Mouse (Mus musculus) stomach, embryonic 14.5 days (tissue): ENCODE measurements around the gene Ptpn18. TPM values are rescaled to one million over a fixed set of nuclear protein-coding genes. Genes with fewer than 3 reads are reported as not detected.

Experiments used
- ATAC-seq: fragments of 200-750 bp; cut with Nextera tagmentation; 2 replicates; pipeline ENCODE4 v1.8.0; 2017; ENCODE audit warnings: low read depth, moderate TSS enrichment; ENCODE audit not compliant: insufficient number of reproducible peaks, insufficient read depth, low FRiP score
- H3K27ac ChIP-seq: fragments of 300-500 bp; sonication (generic); 2 replicates; pipeline ENCODE4 v1.5.1; 2014; ENCODE audit warnings: mild to moderate bottlenecking, low read length, moderate library complexity, mixed read lengths
- H3K27me3 ChIP-seq: fragments of 300-500 bp; sonication (generic); 2 replicates; pipeline ENCODE4 v1.6.1; 2014; ENCODE audit warnings: low read length, control low read depth, mixed read lengths; ENCODE audit not compliant: control insufficient read depth, insufficient read depth
- H3K36me3 ChIP-seq: fragments of 300-500 bp; sonication (generic); 2 replicates; pipeline ENCODE4 v1.6.1; 2014; ENCODE audit warnings: mild to moderate bottlenecking, control low read depth, low read length, moderate library complexity, mixed read lengths; ENCODE audit not compliant: control insufficient read depth, insufficient read depth
- H3K4me1 ChIP-seq: fragments of 300-500 bp; sonication (generic); 2 replicates; pipeline ENCODE4 v1.6.1; 2014; ENCODE audit warnings: low read length, control low read depth, mixed read lengths; ENCODE audit not compliant: control insufficient read depth, insufficient read depth
- H3K4me2 ChIP-seq: fragments of 300-500 bp; sonication (generic); replicated peaks from 2 replicates; pipeline ENCODE4 v1.6.1; 2014; ENCODE audit warnings: low read depth, low read length, control low read depth
- H3K4me3 ChIP-seq: fragments of 300-500 bp; sonication (generic); 2 replicates; pipeline ENCODE4 v1.5.1; 2014; ENCODE audit warnings: low read depth, low read length, control low read depth
- H3K9ac ChIP-seq: fragments of 300-500 bp; sonication (generic); replicated peaks from 2 replicates; pipeline ENCODE4 v1.6.1; 2014; ENCODE audit warnings: low read depth, mild to moderate bottlenecking, control low read depth, low read length, moderate library complexity, mixed read lengths
- H3K9me3 ChIP-seq: fragments of 300-500 bp; sonication (generic); 2 replicates; pipeline ENCODE4 v1.6.1; 2016; ENCODE audit warnings: low read depth, low read length, control low read depth; ENCODE audit not compliant: control insufficient read depth
- WGBS: fragments of 180-500 bp; shearing (Covaris S2); extraction: QIAGEN DNeasy Blood & Tissue Kit; methylation state at CpG from one replicate; pipeline ENCODE4 v1.1.7; 2014; 5-methylcytosine and 5-hydroxymethylcytosine counted together
- polyA plus RNA-seq: library from polyadenylated mRNA; unstranded; fragments of >200 nt; fragmentation: Nextera tagmentation; extraction: Ambion mirVana; gene quantifications from 2 replicates; pipeline ENCODE4 v1.2.1, GENCODE M21; 2014

Gene Ptpn18
- 18.7 and 19.2 TPM in 2 replicates for polyA plus RNA-seq

DNA sequence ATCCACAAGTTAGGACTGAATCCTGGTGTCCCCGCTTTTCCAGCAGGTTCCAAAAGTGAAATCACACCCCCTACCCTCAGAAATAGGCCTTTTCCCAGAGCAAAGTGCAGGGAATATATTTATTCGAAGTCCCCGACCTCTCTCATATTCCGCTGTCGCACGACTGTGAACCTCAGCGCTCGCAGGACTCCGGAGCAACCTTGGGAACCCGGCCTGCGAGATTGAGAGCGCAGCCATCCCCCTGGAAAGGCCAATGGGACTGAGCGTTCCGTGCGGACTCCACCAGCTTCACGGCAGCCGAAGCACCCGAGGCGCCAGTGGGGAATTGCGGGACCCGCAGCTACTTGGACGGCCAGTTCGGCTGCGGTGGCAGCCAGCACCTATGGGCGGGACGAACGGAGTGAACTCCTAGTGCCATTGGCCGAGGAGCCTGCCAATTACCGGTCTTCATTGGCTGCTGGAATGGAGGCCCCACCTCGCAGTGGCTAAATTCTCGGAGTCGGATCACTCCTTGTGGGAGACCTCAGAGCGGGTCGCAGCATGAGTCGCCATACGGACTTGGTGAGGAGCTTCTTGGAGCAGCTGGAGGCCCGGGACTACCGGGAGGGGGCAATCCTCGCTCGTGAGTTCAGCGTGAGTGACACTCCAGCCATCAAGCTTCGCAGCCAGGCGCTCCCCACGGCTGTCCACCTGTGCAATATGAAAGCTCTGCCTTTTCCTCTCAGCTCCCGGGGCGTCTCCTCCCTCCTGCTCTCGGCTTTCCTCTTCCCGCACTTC, at the start of gene Ptpn18:
TSS of gene Ptpn18 (plus strand) at position 479 of the 777 bp plus-strand sequence.
- Histone ChIP-seq H3K9me3 (no peaks in the 10 kb centered on the region), H3K4me2 (peak within 1 kb of the TSS; percentile 82), H3K4me3 (peak within 1 kb of the TSS; percentile 42), H3K27me3 (peaks cover 7% of the 10 kb centered on the region), H3K36me3 (no peaks in the 10 kb centered on the region), H3K27ac (no peak within 1 kb of the TSS), H3K9ac (peak within 1 kb of the TSS; percentile 26; the same call in 1 of the 2 replicates), H3K4me1 (no peaks in the 10 kb centered on the region)
- peak; percentile 91 for ATAC-seq
- under 1% methylated on average over 48 of the region's 48 CpGs for WGBS

DNA sequence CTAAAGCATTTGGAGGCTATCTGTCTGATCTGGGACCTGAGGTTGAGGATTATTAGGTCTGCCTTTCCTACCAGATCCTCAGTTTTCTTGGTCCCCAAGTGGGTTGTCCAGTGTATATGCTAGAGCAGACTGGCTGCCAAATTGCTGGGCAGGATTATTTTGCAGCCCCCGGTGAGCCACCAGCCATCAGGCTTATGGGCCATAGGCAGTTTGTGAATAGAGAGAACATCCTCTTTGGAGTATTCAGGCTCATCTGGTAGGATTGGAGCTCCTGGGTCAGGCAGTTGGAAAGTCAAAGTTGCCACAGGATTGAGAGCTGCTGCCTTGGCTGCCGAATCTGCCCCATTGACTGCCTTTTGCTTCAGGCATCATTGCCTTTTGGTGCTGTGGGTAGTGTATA, 31.1 kb upstream of the Ptpn18 start:
- ATAC-seq: no peak
- WGBS: 93% methylated on average over 2 of the region's 2 CpGs
- H3K27ac ChIP-seq: no peak overlapping the region

GRCm38 (mm10) chr1:34429281-34429680, 30.3 kb upstream of the Ptpn18 start:
- Histone ChIP-seq H3K27me3 (no peaks in the 10 kb centered on the region), H3K9me3 (peaks cover 26% of the 10 kb centered on the region), H3K4me3 (no peak overlapping the region), H3K36me3 (no peaks in the 10 kb centered on the region), H3K4me2 (no peak overlapping the region), H3K27ac (no peak overlapping the region), H3K4me1 (peaks cover 7% of the 10 kb centered on the region; the same call in 1 of the 2 replicates), H3K9ac (no peak overlapping the region)
- no peak for ATAC-seq
- WGBS: 96% methylated on average over 4 of the region's 4 CpGs

More for the DNA sequence above, 31.1 kb upstream of the Ptpn18 start:
- H3K4me3 ChIP-seq: no peak overlapping the region
- no peaks in the 10 kb centered on the region for H3K27me3 ChIP-seq
- no peak overlapping the region for H3K4me2 ChIP-seq
- H3K36me3 ChIP-seq: no peaks in the 10 kb centered on the region
- no peak overlapping the region for H3K9ac ChIP-seq
- peaks cover 26% of the 10 kb centered on the region for H3K9me3 ChIP-seq
- H3K4me1 ChIP-seq: peaks cover 2% of the 10 kb centered on the region; the same call in 1 of the 2 replicates

DNA sequence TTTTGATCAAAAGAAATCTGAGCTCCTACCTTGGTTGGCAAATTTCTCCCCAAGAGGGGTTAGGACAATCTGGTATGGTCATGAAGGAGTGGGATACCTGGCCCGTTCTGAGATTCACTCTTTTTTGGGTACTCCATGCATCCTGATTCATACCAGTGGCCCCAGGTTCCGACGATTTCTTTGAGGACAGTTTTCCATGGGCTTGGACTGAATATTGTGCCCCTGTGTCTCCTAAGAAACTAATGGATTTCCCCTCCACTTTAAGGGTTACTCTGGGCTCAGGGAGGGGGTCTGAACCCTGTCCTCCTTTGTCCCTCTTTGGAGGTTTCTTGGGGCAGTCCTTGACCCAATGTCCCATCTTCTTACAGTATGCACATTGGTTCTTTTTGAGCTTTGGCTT, 28.6 kb upstream of the Ptpn18 start:
- Histone ChIP-seq H3K9ac (no peak overlapping the region), H3K27me3 (no peaks in the 10 kb centered on the region), H3K4me2 (no peak overlapping the region), H3K4me3 (no peak overlapping the region), H3K27ac (no peak overlapping the region), H3K4me1 (peaks cover 7% of the 10 kb centered on the region; the same call in 1 of the 2 replicates), H3K36me3 (no peaks in the 10 kb centered on the region), H3K9me3 (peaks cover 26% of the 10 kb centered on the region)
- ATAC-seq: no peak
- 95% methylated on average over 3 of the region's 3 CpGs for WGBS

DNA sequence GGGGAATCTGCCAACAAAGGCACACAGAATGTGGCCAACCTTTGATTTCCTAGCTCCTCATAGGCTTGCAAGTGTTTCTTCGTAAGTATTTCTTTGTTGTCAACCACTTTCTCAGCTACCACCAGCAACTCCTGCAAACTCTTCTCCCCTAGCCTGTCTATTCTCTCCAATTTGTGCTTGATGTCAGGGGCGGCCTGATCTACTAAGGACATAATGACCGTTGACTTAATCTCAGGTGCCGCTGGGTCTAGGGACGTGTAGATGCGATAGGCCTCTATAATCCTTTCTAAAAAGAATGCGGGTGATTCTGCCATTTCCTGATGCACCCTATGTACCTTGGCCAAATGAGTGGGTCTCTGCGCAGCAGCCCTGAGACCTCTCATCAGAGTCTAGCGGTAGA, 28.1 kb upstream of the Ptpn18 start:
- no peak overlapping the region for H3K4me2 ChIP-seq
- H3K4me3 ChIP-seq: no peak overlapping the region
- H3K27ac ChIP-seq: no peak overlapping the region
- H3K4me1 ChIP-seq: peaks cover 7% of the 10 kb centered on the region; the same call in 1 of the 2 replicates
- H3K36me3 ChIP-seq: no peaks in the 10 kb centered on the region
- H3K27me3 ChIP-seq: no peaks in the 10 kb centered on the region
- peaks cover 26% of the 10 kb centered on the region for H3K9me3 ChIP-seq
- ATAC-seq: no peak
- WGBS: 98% methylated on average over 9 of the region's 9 CpGs
- H3K9ac ChIP-seq: no peak overlapping the region

- H3K27ac ChIP-seq: no peak overlapping the region; the same call in 1 of the 2 replicates
- no peak overlapping the region for H3K9ac ChIP-seq
- H3K4me1 ChIP-seq: peaks cover 7% of the 10 kb centered on the region; the same call in 1 of the 2 replicates
- WGBS: 56% methylated on average over 13 of the region's 13 CpGs
- H3K4me2 ChIP-seq: peak overlapping the region; percentile 70
- H3K27me3 ChIP-seq: no peaks in the 10 kb centered on the region
- ATAC-seq: no peak
- peak overlapping the region; percentile 41 for H3K4me3 ChIP-seq
- peaks cover 26% of the 10 kb centered on the region for H3K9me3 ChIP-seq
- no peaks in the 10 kb centered on the region; the same call in 1 of the 2 replicates for H3K36me3 ChIP-seq
Observed at GRCm38 (mm10) chr1:34432411-34432775, 27.2 kb upstream of the Ptpn18 start.

DNA sequence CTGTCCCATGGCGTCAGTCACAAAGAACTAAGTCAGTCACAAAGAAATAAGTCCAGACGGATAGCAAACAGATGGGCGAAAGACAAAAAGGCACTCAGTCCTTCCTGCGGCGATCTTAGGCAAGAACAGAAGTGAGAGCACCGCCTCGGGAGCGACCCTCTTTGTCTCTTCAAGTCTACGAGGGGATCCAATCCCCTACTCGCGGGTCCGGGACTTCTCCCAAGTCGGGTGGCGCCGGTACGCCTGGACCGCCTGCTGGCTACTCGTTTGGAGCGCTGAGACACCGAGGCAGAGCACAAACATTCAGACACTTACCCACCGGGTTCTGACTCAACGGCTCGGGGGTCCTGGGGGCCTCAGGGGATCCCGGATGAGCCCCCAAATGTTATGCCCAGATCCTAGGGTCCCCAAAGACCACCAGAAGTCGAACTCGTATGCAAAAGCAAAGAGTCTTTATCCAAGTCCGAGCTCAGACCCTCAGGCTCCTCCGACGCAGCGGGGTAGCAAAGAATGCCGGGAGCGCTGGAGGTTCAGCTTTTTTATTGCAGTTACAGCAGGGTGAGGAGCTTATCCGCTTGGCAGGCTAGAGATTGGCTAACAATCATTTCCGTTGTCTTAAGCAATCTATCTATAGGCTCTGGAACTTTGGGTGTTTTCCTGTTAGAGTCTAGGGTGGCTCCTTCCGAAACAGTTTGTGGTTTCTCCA, 26.6 kb upstream of the Ptpn18 start:
- Histone ChIP-seq H3K9ac (peak overlapping the region; percentile 30; the same call in 1 of the 2 replicates), H3K27me3 (no peaks in the 10 kb centered on the region), H3K36me3 (no peaks in the 10 kb centered on the region; the same call in 1 of the 2 replicates), H3K9me3 (peaks cover 26% of the 10 kb centered on the region), H3K4me3 (peak overlapping the region; percentile 41), H3K4me1 (peaks cover 7% of the 10 kb centered on the region; the same call in 1 of the 2 replicates), H3K27ac (peak overlapping the region; percentile 74), H3K4me2 (peak overlapping the region; percentile 70)
- WGBS: 11% methylated on average over 35 of the region's 35 CpGs
- peak; percentile 29; the same call in 1 of the 2 replicates for ATAC-seq

DNA sequence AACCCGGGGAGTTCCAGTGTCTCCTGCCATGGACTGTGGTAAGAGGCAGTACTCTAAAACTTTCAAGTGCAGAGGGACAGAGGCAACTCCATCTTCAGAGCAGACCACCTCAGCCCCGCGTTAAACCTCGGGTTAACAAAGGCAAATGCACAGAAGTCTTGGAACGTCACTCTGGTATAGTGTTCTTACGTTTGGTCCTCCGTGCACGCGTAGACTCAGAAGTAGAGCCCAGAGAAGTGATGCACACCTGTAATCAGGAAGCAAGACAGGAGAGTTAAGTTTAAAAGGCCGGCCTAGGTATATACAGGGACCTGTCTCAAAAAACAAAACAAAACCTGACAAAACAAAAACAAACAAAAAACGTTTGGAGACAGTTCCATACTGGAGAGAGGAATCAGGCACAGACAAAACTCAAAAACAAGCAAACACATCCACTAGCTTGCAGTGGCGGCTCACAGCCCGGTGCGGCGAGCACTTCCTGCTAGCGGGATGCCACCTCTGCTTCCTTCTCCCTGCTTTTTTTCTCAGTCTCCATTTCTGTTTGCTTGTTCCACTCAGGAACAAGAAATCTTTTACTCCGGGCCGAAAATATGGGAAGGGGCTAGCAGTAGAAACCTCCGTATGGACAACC, 25.6 kb upstream of the Ptpn18 start:
- 7% methylated on average over 19 of the region's 19 CpGs for WGBS
- no peaks in the 10 kb centered on the region for H3K27me3 ChIP-seq
- H3K9ac ChIP-seq: no peak overlapping the region; the same call in 1 of the 2 replicates
- peak overlapping the region; percentile 58 for H3K4me3 ChIP-seq
- ATAC-seq: no peak
- peak overlapping the region; percentile 70 for H3K4me2 ChIP-seq
- H3K9me3 ChIP-seq: peaks cover 25% of the 10 kb centered on the region
- peak overlapping the region; percentile 58; the same call in 1 of the 2 replicates for H3K27ac ChIP-seq
- peaks cover 7% of the 10 kb centered on the region; the same call in 1 of the 2 replicates for H3K4me1 ChIP-seq
- no peaks in the 10 kb centered on the region; the same call in 1 of the 2 replicates for H3K36me3 ChIP-seq
